Comparison of ENCODE assay signal across 8 mouse cellular contexts in the genomic region with DNA sequence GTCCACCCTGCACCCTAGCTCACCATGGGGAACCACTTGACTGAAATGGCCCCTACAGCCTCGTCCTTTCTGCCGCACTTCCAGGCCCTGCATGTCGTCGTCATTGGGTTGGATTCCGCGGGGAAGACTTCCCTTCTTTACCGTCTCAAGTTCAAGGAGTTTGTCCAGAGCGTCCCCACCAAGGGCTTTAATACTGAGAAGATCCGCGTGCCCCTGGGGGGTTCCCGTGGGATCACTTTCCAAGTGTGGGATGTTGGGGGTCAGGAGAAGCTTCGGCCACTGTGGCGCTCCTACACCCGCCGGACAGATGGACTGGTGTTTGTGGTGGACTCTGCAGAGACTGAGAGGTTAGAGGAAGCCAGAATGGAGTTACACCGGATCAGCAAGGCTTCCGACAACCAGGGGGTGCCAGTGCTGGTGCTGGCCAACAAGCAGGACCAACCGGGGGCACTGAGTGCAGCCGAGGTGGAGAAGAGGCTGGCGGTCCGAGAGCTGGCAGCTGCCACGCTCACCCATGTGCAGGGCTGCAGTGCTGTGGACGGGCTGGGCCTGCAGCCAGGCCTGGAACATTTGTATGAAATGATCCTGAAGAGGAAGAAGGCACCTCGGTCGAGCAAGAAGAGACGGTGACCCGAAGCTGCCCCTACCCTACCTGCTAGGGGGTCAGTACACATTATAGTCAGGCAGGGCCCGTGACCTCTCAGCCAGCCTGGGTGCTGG. TPM values are rescaled to one million over a fixed set of nuclear protein-coding genes. Genes with fewer than 3 reads are reported as not detected.
A peak's percentile ranks its signal among the peaks of the same experiment; 100 is the strongest.
DNase-seq lines count a peak whose midpoint lies in the region; ATAC-seq lines count a peak whose summit lies in the region.

No protein-coding gene starts in this region.

- no peaks in the 10 kb centered on the region for H3K36me3 ChIP-seq in forebrain, embryonic 11.5 days (ENCODE audit: control insufficient read depth, insufficient read depth, low read length)
- no peaks in the 10 kb centered on the region for H3K36me3 ChIP-seq in forebrain, embryonic 10.5 days (replicated peaks)
- no peaks in the 10 kb centered on the region for H3K36me3 ChIP-seq in heart, embryonic 16.5 days (ENCODE audit: control insufficient read depth, insufficient read depth)
- no peaks in the 10 kb centered on the region for H3K36me3 ChIP-seq in neural tube, embryonic 15.5 days

- no peak for DNase-seq in forebrain, embryonic 11.5 days (ENCODE audit: low spot score)
- no peak for DNase-seq in forebrain, embryonic 10.5 days (ENCODE audit: extremely low spot score, low spot score)
- peak; percentile 24 to 51 for DNase-seq in adrenal gland, postnatal 36 days
- peak; percentile 38 for DNase-seq in kidney, postnatal 14 days
- no peak for DNase-seq in urinary bladder, postnatal 25 days (ENCODE audit: low spot score)
- DNase-seq in MN1 (ENCODE audit: low spot score) = no peak

- 83% methylated on average over 28 of the region's 28 CpGs for WGBS in forebrain, embryonic 11.5 days
- 86% methylated on average over 28 of the region's 28 CpGs for WGBS in forebrain, embryonic 10.5 days
- 60% methylated on average over 28 of the region's 28 CpGs for WGBS in heart, embryonic 16.5 days
- WGBS in neural tube, embryonic 15.5 days = 77% methylated on average over 28 of the region's 28 CpGs

- peaks cover 4% of the 10 kb centered on the region; the same call in 1 of the 2 replicates for H3K27me3 ChIP-seq in forebrain, embryonic 11.5 days (ENCODE audit: control insufficient read depth, insufficient read depth, low read length)
- H3K27me3 ChIP-seq in forebrain, embryonic 10.5 days (ENCODE audit: poor library complexity, severe bottlenecking) = peaks cover 24% of the 10 kb centered on the region
- H3K27me3 ChIP-seq in heart, embryonic 16.5 days (ENCODE audit: control insufficient read depth, insufficient read depth, low read length) = no peaks in the 10 kb centered on the region
- H3K27me3 ChIP-seq in neural tube, embryonic 15.5 days (replicated peaks) = no peaks in the 10 kb centered on the region

- H3K27ac ChIP-seq in forebrain, embryonic 11.5 days (ENCODE audit: low read depth, low read length) = no peak overlapping the region
- H3K27ac ChIP-seq in forebrain, embryonic 10.5 days = no peak overlapping the region
- no peak overlapping the region; the same call in 1 of the 2 replicates for H3K27ac ChIP-seq in heart, embryonic 16.5 days (ENCODE audit: low read length)
- 0 out of 2 replicates have a peak overlapping the region, but pooled peaks have one; percentile 18 for H3K27ac ChIP-seq in neural tube, embryonic 15.5 days (replicated peaks)

- H3K9ac ChIP-seq in forebrain, embryonic 11.5 days (ENCODE audit: low read length) = no peak overlapping the region
- peak overlapping the region; percentile 2 for H3K9ac ChIP-seq in heart, embryonic 16.5 days (ENCODE audit: low read length)
- peak overlapping the region; percentile 20; the same call in 1 of the 2 replicates for H3K9ac ChIP-seq in neural tube, embryonic 15.5 days (replicated peaks)

- 0 out of 2 replicates have a peak, but pooled peaks cover 2% of the 10 kb centered on the region for H3K4me1 ChIP-seq in forebrain, embryonic 11.5 days (replicated peaks; ENCODE audit: control insufficient read depth, insufficient read depth, low read length)
- peaks cover 41% of the 10 kb centered on the region for H3K4me1 ChIP-seq in forebrain, embryonic 10.5 days
- peaks cover 22% of the 10 kb centered on the region for H3K4me1 ChIP-seq in heart, embryonic 16.5 days (ENCODE audit: control insufficient read depth, insufficient read depth, low read length)
- H3K4me1 ChIP-seq in neural tube, embryonic 15.5 days = peaks cover 37% of the 10 kb centered on the region

- ATAC-seq in forebrain, embryonic 11.5 days (replicated peaks; ENCODE audit: low FRiP score) = no peak
- no peak for ATAC-seq in heart, embryonic 16.5 days (replicated peaks; ENCODE audit: extremely low read depth, insufficient read depth, low FRiP score)
- ATAC-seq in neural tube, embryonic 15.5 days (ENCODE audit: low FRiP score) = no peak

- no peaks in the 10 kb centered on the region for H3K9me3 ChIP-seq in forebrain, embryonic 11.5 days (ENCODE audit: control insufficient read depth, low read length)
- no peaks in the 10 kb centered on the region for H3K9me3 ChIP-seq in forebrain, embryonic 10.5 days
- no peaks in the 10 kb centered on the region for H3K9me3 ChIP-seq in heart, embryonic 16.5 days (replicated peaks; ENCODE audit: control insufficient read depth, low read length)
- H3K9me3 ChIP-seq in neural tube, embryonic 15.5 days (replicated peaks) = no peaks in the 10 kb centered on the region

- peak overlapping the region; percentile 29 for H3K4me2 ChIP-seq in forebrain, embryonic 11.5 days (ENCODE audit: low read depth, low read length, severe bottlenecking)
- peak overlapping the region; percentile 79 for H3K4me2 ChIP-seq in heart, embryonic 16.5 days (ENCODE audit: low read depth, low read length)
- peak overlapping the region; percentile 94 for H3K4me2 ChIP-seq in neural tube, embryonic 15.5 days

- H3K4me3 ChIP-seq in forebrain, embryonic 11.5 days (ENCODE audit: low read depth, low read length) = no peak overlapping the region
- H3K4me3 ChIP-seq in forebrain, embryonic 10.5 days = no peak overlapping the region; the same call in 1 of the 2 replicates
- peak overlapping the region; percentile 62 for H3K4me3 ChIP-seq in heart, embryonic 16.5 days (ENCODE audit: low read length)
- H3K4me3 ChIP-seq in neural tube, embryonic 15.5 days (replicated peaks) = peak overlapping the region; percentile 63

RNA-seq across cellular contexts. Expression of a gene that starts 1.4 kb away (rescaled TPM):
- polyA plus RNA-seq in forebrain, embryonic 11.5 days (2014; fragmentation: Nextera tagmentation; extraction: Ambion mirVana) = 8.0 and 10.6 TPM in 2 replicates
- polyA plus RNA-seq in forebrain, embryonic 10.5 days (2016; fragmentation: Nextera tagmentation; extraction: Ambion mirVana) = 2.4 and 3.1 TPM in 2 replicates
- total RNA-seq in adrenal gland, postnatal 36 days (2021) = 10 to 100 TPM; 11.4 to 12.5 TPM
- 6.4 and 7.8 TPM in 2 replicates for polyA plus RNA-seq in heart, embryonic 16.5 days (2015; fragmentation: Nextera tagmentation; extraction: Ambion mirVana)
- polyA plus RNA-seq in neural tube, embryonic 15.5 days (2015; fragmentation: Nextera tagmentation; extraction: Ambion mirVana) = 8.1 and 9.1 TPM in 2 replicates

RNA-seq across cellular contexts. Expression of a gene that starts 39.8 kb away (rescaled TPM):
- 45.6 and 50.7 TPM in 2 replicates for polyA plus RNA-seq in forebrain, embryonic 11.5 days (2014; fragmentation: Nextera tagmentation; extraction: Ambion mirVana)
- polyA plus RNA-seq in forebrain, embryonic 10.5 days (2016; fragmentation: Nextera tagmentation; extraction: Ambion mirVana) = 30.7 and 33.9 TPM in 2 replicates
- total RNA-seq in adrenal gland, postnatal 36 days (2021) = 10 to 100 TPM; 24.0 to 31.6 TPM
- polyA plus RNA-seq in heart, embryonic 16.5 days (2015; fragmentation: Nextera tagmentation; extraction: Ambion mirVana) = 48.5 and 53.1 TPM in 2 replicates
- polyA plus RNA-seq in neural tube, embryonic 15.5 days (2015; fragmentation: Nextera tagmentation; extraction: Ambion mirVana) = 14.1 and 19.8 TPM in 2 replicates

Comparison
In these comparisons a context has a peak if more than half of its experiments do, and no peak if none do; other contexts are left out.
1. DNase-seq: peak in adrenal gland, postnatal 36 days (2 of 2) and kidney, postnatal 14 days (single experiment); none in forebrain, embryonic 11.5 days (single experiment), forebrain, embryonic 10.5 days (single experiment), urinary bladder, postnatal 25 days (single experiment) and MN1 (single experiment).
2. H3K4me2 ChIP-seq: peak in every context shown above with its lines; median percentile 94 in neural tube, embryonic 15.5 days; 79 in heart, embryonic 16.5 days; 29 in forebrain, embryonic 11.5 days.
3. H3K4me3 ChIP-seq: peak in heart, embryonic 16.5 days (single experiment) and neural tube, embryonic 15.5 days (single experiment); none in forebrain, embryonic 11.5 days (single experiment) and forebrain, embryonic 10.5 days (single experiment).